Mouse (Mus musculus) Patski (cell line): Measurements from ENCODE around the gene Gabpb2. TPM values are rescaled to one million over a fixed set of nuclear protein-coding genes. Genes with fewer than 3 reads are reported as not detected.
A peak's percentile ranks its signal among the peaks of the same experiment; 100 is the strongest.
"Not testable (repeated sequence)": the region's sequence is repeated elsewhere in the genome, so short reads cannot be mapped to it uniquely, and the experiment has no call there.

Source experiments
- ATAC-seq: fragments of 100-300 bp; one replicate; pipeline ENCODE4 v1.8.0; 2021
- CTCF ChIA-PET: fragments of 350-600 bp; sonication (Branson Sonifier 250); formaldehyde crosslinking; loops from one replicate; lab custom pipeline; 2022; ENCODE audit warnings: inconsistent platforms; lab: Charles Lee
- POLR2A ChIA-PET: fragments of 350-600 bp; sonication (Branson Sonifier 250); formaldehyde crosslinking; loops from one replicate; lab custom pipeline; 2022; ENCODE audit warnings: antibody characterized with exemption, inconsistent platforms; lab: Charles Lee
- DNase-seq: peaks from one replicate; pipeline ENCODE4 v3.0.0-alpha.2; 2011; ENCODE audit warnings: low read depth, low spot score
- H3K27me3 ChIP-seq: fragments of 371-371 bp; one replicate; pipeline ENCODE4 v1.5.1; 2021
- CTCF ChIP-seq: fragments of 100-300 bp; IDR thresholded peaks from one replicate; pipeline ENCODE4 v1.5.1; 2021
- in situ Hi-C: fragments of 300-500 bp; cut with MboI; formaldehyde crosslinking; loops from 3 replicates; pipeline ENCODE4 v1.11.1; 2018; ENCODE audit warnings: low pct_unique_long_range_greater_than_20kb, mixed read lengths
- polyA plus RNA-seq: library from polyadenylated mRNA; unstranded; gene quantifications from one replicate; pipeline ENCODE4 v1.2.3, GENCODE M21; 2021

Gabpb2 gene
- polyA plus RNA-seq, 1 experiment from 2014 or later = 25.8 TPM

DNA sequence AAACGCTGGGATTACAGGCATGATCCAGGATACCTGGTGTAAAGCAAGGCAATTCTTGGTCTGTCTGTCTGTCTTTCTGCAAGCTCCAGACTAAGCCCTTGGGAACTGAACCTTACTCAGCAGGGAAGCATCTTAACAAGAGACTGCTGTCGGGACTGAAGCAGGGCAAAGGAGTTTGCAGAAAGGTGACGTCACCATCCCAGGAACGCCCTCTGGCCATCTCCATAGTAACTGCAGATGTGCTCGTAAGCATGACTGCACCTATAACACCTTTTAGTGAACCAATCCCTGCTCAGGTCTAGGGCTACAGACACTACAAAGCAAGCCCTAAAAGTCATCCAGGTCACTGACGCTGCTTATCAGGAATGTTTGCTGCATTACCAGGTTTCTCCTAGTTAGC lies 6.6 kb upstream of the Gabpb2 start:
- no peaks in the 10 kb centered on the region for H3K27me3 ChIP-seq
- no peak for DNase-seq
- ATAC-seq = no peak
- CTCF ChIA-PET = interaction anchor here (1.1 to 1.8 kb wide), 4 partner anchors 9 to 56 kb away, joined by 3 to 6 read pairs (median 4); no protein-coding TSS in a partner anchor
- in situ Hi-C loops = no loop called here
- POLR2A ChIA-PET = interaction anchor here (0.5 to 1.2 kb wide), 3 partner anchors 11 to 1038 kb away, joined by 3 read pairs; partner anchors contain the start of gene Pip5k1a
- no peak for TF ChIP-seq CTCF

DNA sequence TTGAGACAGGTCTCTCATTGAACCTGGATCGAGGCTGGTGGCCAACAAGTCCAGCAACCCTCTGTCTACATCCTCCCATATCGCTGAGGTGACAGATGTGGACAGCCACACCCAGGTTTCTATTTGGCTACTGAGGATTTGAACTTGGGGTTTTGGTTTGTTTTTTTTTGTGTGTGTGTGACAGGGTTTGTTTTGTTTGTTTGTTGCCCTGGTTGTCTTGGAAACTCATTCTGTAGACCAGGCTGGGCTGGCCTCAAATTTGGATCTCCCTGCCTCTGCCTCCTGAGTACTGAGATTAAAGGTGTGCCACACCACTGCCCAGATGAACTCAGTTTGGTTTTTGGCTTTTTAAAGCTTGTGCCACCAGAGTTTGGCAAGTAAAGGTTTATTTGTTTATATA lies 5.3 kb upstream of the Gabpb2 start:
- TF ChIP-seq CTCF = no peak

DNA sequence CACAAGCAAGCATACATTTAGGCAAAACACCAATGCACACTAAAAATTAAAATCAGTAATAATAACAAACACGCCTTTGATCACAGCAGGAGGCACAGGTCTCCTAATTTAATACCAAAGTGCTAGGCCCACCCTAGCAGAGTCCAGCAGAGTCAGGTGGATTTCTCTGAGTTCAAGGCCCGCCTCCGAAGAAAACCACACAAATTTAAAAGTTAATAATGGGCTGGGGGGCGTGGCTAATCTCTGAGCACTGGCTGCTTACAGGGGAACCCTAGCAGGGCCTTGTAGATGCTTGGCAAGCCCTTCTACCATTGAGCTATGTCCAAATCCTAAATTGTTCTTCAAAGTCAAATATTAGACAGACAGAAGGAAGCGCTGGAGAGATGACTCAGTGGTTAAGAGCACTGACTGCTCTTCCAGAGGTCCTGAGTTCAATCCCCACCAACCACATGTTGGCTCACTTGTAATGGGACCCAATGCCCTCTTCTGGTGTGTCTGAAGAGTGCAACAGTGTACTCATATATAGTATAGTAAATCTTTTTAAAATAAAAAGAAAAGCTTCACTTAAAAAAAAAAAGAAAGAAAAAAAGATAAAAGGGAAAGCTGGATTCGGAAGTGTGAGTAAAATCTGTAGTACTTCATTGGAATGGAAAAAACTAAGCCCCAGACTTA lies 886 bp upstream of the Gabpb2 start:
- peak; percentile 49 for TF ChIP-seq CTCF
- no peaks in the 10 kb centered on the region for H3K27me3 ChIP-seq
- no peak for ATAC-seq
- POLR2A ChIA-PET = interaction anchor here (0.7 to 4.7 kb wide), 2 partner anchors 11 to 59 kb away, joined by 3 to 39 read pairs; partner anchors contain the start of genes Cdc42se1 and Mllt11
- CTCF ChIA-PET = interaction anchor here (0.8 to 2.4 kb wide), 14 partner anchors 8 to 165 kb away, joined by 3 to 12 read pairs (median 4); partner anchors contain the start of genes Cdc42se1, Mindy1 and Tnfaip8l2
- in situ Hi-C loops = no loop called here
- DNase-seq = no peak

More for the DNA sequence above, 5.3 kb upstream of the Gabpb2 start:
- POLR2A ChIA-PET = no interaction called here
- CTCF ChIA-PET = interaction anchor here (1.1 to 1.8 kb wide), 2 partner anchors 12 to 41 kb away, joined by 3 to 6 read pairs; no protein-coding TSS in a partner anchor
- H3K27me3 ChIP-seq = no peaks in the 10 kb centered on the region
- ATAC-seq = no peak
- DNase-seq = no peak
- in situ Hi-C loops = no loop called here

DNA sequence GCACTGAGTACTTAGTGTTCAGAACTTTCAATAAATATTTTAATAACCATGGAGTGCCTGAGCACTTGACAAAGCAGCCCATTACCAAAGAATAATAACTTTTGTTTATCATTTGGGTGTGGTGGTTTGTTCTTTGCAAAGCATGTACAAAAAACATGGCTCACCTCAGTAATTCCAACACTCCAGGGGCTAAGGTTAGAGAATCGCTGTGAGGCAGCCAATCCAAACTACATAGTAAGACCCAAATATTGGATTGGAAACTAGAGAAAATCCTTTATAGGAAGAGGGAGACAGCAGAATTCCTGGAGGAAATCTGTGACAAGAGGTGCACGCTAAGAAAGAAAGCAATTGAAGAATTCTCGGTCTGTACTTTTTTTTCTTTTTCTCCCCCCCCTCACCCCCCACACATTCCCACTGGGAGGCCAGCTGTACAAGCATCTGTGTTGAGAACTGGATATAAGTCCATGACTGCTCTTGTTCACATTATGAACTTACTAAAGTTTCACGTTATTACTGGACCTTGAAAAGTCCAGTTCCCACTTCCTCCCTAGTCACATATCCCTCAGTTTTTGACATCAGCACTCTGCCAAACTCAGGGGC lies 961 bp downstream of the Gabpb2 start:
- in situ Hi-C loops = no loop called here
- DNase-seq (no peak), ATAC-seq (no peak)
- CTCF ChIA-PET = interaction anchor here (0.7 to 3.9 kb wide), 15 partner anchors 8 to 77 kb away, joined by 3 to 11 read pairs (median 4); partner anchors contain the start of gene Tnfaip8l2
- POLR2A ChIA-PET = interaction anchor here (0.9 to 4.7 kb wide), 5 partner anchors 9 to 52 kb away, joined by 3 to 39 read pairs (median 4); partner anchors contain the start of genes Cdc42se1 and Mllt11
- H3K27me3 ChIP-seq = no peaks in the 10 kb centered on the region
- TF ChIP-seq CTCF = no peak

DNA sequence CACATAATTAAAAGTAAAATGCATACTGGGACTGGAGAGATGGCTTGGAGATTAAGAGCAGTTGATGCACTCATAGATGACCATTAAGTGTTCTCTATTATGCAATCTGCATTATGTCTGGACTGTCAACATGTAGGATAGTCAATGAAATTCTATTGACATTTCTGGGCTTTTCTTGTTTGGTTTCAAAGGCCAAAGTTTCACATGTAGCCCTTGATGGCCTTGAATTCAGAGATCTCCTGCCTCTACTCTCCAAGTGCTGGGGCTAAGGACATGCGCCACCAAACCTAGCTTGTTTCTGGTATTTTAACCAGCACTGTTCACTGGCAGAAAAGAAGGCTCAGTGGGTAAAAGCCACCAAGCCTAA lies 4.1 kb downstream of the Gabpb2 start:
- ATAC-seq (no peak), DNase-seq (no peak)
- CTCF ChIA-PET = interaction anchor here (0.7 to 6.9 kb wide), 9 partner anchors 7 to 71 kb away, joined by 3 to 51 read pairs (median 3); no protein-coding TSS in a partner anchor
- POLR2A ChIA-PET = no interaction called here
- no peak for TF ChIP-seq CTCF
- in situ Hi-C loops = loop anchor here (5.0 kb wide), 1 partner anchor 71 kb away; the partner anchor contains the start of gene Tnfaip8l2
- no peaks in the 10 kb centered on the region for H3K27me3 ChIP-seq

DNA sequence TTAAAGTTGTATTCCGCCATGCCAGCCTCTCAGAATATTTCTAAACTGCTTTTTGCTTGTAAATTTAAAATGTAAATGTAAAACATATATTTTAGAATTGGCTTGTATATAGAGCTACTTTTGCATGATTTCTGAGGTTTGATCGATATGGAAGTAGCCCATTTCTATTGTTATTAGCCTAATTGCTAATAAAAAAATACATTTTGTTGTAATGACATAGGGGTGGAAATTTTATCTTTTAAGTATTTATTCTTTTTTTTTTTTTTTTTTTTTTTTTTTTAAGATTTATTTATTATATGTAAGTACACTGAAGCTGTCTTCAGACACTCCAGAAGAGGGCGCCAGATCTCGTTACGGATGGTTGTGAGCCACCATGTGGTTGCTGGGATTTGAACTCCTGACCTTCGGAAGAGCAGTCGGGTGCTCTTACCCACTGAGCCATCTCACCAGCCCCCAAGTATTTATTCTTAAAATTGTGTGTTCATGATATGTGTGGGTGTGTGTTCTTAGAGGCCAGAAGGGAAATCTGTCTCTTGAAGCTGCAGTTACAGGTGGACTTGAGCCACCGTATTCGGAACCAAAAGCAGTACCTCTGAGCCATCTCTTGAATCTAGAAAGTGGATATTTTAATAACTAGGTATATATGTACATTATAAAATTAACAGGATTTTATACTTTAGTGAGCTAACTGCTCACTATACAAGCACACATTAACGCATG lies 4.7 kb downstream of the Gabpb2 start:
- TF ChIP-seq CTCF = peak; percentile 52
- H3K27me3 ChIP-seq, DNase-seq, ATAC-seq: not testable (repeated sequence)
- in situ Hi-C loops = loop anchor here (5.0 kb wide), 1 partner anchor 71 kb away; the partner anchor contains the start of gene Tnfaip8l2
- ChIA-PET POLR2A (interaction anchor here (1.5 kb wide), 1 partner anchor 13 kb away, joined by 4 read pairs; no protein-coding TSS in a partner anchor), CTCF (interaction anchor here (0.7 to 6.9 kb wide), 10 partner anchors 12 to 77 kb away, joined by 3 to 51 read pairs (median 3); no protein-coding TSS in a partner anchor)

DNA sequence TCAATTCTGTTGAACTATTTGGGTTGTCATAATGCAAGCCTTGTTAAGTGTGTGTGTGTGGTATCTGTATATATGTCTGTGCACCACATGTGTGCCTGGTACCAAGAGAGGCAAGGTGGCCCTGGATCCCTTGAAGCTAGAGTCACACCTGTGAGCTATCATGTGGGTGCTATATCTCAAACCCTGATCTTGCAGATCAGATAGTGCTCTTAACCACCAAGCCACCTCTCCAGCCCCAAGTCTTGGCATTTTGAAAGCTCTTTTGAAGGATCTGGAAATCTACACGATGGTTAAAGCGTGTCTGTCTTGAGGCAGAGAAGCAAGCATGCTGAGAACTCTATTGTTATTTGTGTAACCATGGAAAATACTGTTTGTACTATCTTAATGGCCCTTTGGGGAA lies 7.1 kb downstream of the Gabpb2 start:
- DNase-seq = no peak
- ChIA-PET CTCF (interaction anchor here (0.9 to 6.9 kb wide), 9 partner anchors 8 to 85 kb away, joined by 3 to 51 read pairs (median 3); partner anchors contain the start of gene Tnfaip8l2), POLR2A (interaction anchor here (0.6 to 1.5 kb wide), 3 partner anchors 9 to 116 kb away, joined by 3 to 4 read pairs (median 3); no protein-coding TSS in a partner anchor)
- H3K27me3 ChIP-seq = no peaks in the 10 kb centered on the region
- in situ Hi-C loops = loop anchor here (5.0 kb wide), 1 partner anchor 68 kb away; the partner anchor contains the start of gene Tnfaip8l2
- no peak for TF ChIP-seq CTCF
- ATAC-seq = no peak

DNA sequence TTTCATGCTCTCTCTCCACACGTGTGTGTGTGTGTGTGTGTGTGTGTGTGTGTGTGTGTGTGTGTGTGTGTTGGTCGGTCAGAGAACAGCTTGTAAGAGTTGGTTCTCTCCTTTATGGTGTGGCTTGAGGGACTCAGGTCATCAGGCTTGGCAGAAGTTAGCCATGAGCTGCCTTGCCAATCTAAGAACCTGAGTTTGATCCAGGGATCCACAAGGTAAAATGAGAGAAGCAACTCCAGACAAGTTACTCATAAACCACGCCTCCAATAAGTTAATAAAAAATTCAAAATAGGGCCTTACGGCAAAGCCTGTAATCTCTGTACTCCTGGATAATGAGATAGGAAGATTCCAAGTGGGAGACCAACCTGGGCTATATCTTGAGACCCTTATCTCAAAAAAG lies 9.4 kb downstream of the Gabpb2 start:
- in situ Hi-C loops = no loop called here
- CTCF ChIA-PET = interaction anchor here (1.2 to 6.9 kb wide), 4 partner anchors 7 to 32 kb away, joined by 3 to 51 read pairs (median 8); no protein-coding TSS in a partner anchor
- POLR2A ChIA-PET = interaction anchor here (0.5 to 0.6 kb wide), 2 partner anchors 91 to 392 kb away, joined by 3 read pairs; no protein-coding TSS in a partner anchor
- DNase-seq = no peak
- no peak for ATAC-seq
- TF ChIP-seq CTCF = no peak
- no peaks in the 10 kb centered on the region for H3K27me3 ChIP-seq

DNA sequence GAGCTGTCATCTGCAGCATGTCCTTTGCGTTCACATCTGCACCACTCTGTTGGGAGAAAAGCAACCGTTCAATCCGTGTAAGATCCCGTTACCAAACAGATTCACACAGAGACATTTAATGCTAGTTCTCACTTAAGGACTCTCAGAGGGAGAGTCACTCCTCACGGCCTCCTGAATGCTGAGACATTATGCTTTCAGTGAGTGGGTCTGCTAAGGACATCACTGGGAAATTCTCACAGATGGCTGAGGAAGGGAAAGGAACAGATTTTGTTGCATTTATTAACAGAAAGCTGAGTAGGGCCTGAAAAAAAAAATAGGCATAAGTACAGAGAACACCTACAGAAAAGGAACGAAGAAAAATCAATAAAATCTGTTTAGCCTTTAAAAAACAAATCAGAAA lies 13.8 kb downstream of the Gabpb2 start:
- H3K27me3 ChIP-seq = no peaks in the 10 kb centered on the region
- ChIA-PET POLR2A (no interaction called here), CTCF (interaction anchor here (0.7 to 5.2 kb wide), 5 partner anchors 7 to 61 kb away, joined by 3 to 51 read pairs (median 4); partner anchors contain the start of gene Gabpb2)
- ATAC-seq (no peak), DNase-seq (no peak)
- TF ChIP-seq CTCF = no peak
- in situ Hi-C loops = no loop called here
